Mouse (Mus musculus): ENCODE results near the gene Emc10. TPM values are rescaled to one million over a fixed set of nuclear protein-coding genes. Genes with fewer than 3 reads are reported as not detected.

The Emc10 gene
- total RNA-seq, 2 experiments from 2014 or later = 235 to 245 TPM

Small RNA genes within 50 kb of the gene (microRNA-seq; reads per million reads assigned to microRNA genes)
- 6.9 to 13.7 reads per million in 2 experiments for gene Mir7052
- 0.78 to 0.99 reads per million in 2 experiments for gene Mir7053

Other genes starting within 250 kb of the Emc10 start
- gene 1700028J19Rik, start 249.8 kb downstream of the Emc10 start, total RNA-seq (2021) = under 1 TPM; 0.62 to 0.84 TPM
- 10 to 100 TPM; 78.3 to 89.3 TPM for gene 2410002F23Rik, start 249.8 kb downstream of the Emc10 start, total RNA-seq (2021)
- gene Acp4, start 239.2 kb downstream of the Emc10 start, total RNA-seq (2021) = not detected
- gene Gm15517, start 235.1 kb downstream of the Emc10 start, total RNA-seq (2021) = not detected
- 1 to 10 TPM; 3.3 to 3.6 TPM for gene Clec11a, start 189.6 kb downstream of the Emc10 start, total RNA-seq (2021)
- 100 to 1,000 TPM; 626 to 653 TPM for gene Shank1, start 186.3 kb downstream of the Emc10 start, total RNA-seq (2021)
- gene Syt3, start 112.4 kb downstream of the Emc10 start, total RNA-seq (2021) = 10 to 100 TPM; 85.4 to 87.4 TPM
- gene 1700008O03Rik, start 110.7 kb downstream of the Emc10 start, total RNA-seq (2021) = 1 to 10 TPM; 2.1 to 4.5 TPM
- gene Lrrc4b, start 67.5 kb downstream of the Emc10 start, total RNA-seq (2021) = 100 to 1,000 TPM; 336 to 349 TPM
- gene Aspdh, start 31.1 kb downstream of the Emc10 start, total RNA-seq (2021) = 10 to 100 TPM; 13.0 TPM
- 100 to 1,000 TPM in 1 of 2 experiments, 10 to 100 TPM in 1; 86.1 to 100 TPM for gene Josd2, start 28.5 kb downstream of the Emc10 start, total RNA-seq (2021)
- gene Fam71e1, start 52 bp upstream of the Emc10 start, total RNA-seq (2021) = 10 to 100 TPM; 16.2 to 17.6 TPM
- gene Mybpc2, start 28.1 kb upstream of the Emc10 start, total RNA-seq (2021) = under 1 TPM; 0.27 to 0.28 TPM
- not detected for gene Spib, start 35.5 kb upstream of the Emc10 start, total RNA-seq (2021)
- gene Pold1, start 52.3 kb upstream of the Emc10 start, total RNA-seq (2021) = 10 to 100 TPM in 1 of 2 experiments, 1 to 10 TPM in 1; 9.4 to 13.2 TPM
- 10 to 100 TPM; 64.9 to 68.5 TPM for gene Nr1h2, start 57.4 kb upstream of the Emc10 start, total RNA-seq (2021)
- not detected for gene Napsa, start 75.9 kb upstream of the Emc10 start, total RNA-seq (2021)
- 100 to 1,000 TPM; 164 to 170 TPM for gene Kcnc3, start 94.1 kb upstream of the Emc10 start, total RNA-seq (2021)
- 10 to 100 TPM; 31.4 to 33.4 TPM for gene Myh14, start 174.3 kb upstream of the Emc10 start, total RNA-seq (2021)
- gene Izumo2, start 212.2 kb upstream of the Emc10 start, total RNA-seq (2021) = not detected